Mouse (Mus musculus) intestine, postnatal 0 days (tissue): ENCODE results near the gene Trio. TPM values are rescaled to one million over a fixed set of nuclear protein-coding genes. Genes with fewer than 3 reads are reported as not detected.

Experiments used
- ATAC-seq: fragments of 200-750 bp; cut with Nextera tagmentation; 2 replicates; pipeline ENCODE4 v1.8.0; 2017; ENCODE audit warnings: mild to moderate bottlenecking, moderate TSS enrichment, moderate library complexity
- H3K27ac ChIP-seq: fragments of 300-500 bp; sonication (generic); 2 replicates; pipeline ENCODE4 v1.5.1; 2014; ENCODE audit warnings: mild to moderate bottlenecking, low read depth, low read length, moderate library complexity
- H3K27me3 ChIP-seq: fragments of 300-500 bp; sonication (generic); replicated peaks from 2 replicates; pipeline ENCODE4 v1.6.1; 2014; ENCODE audit warnings: low read length, mixed read lengths; ENCODE audit not compliant: control insufficient read depth, insufficient read depth
- H3K36me3 ChIP-seq: fragments of 300-500 bp; sonication (generic); 2 replicates; pipeline ENCODE4 v1.6.1; 2014; ENCODE audit warnings: mild to moderate bottlenecking, moderate library complexity; ENCODE audit not compliant: control insufficient read depth, insufficient read depth
- H3K4me1 ChIP-seq: fragments of 300-500 bp; sonication (generic); replicated peaks from 2 replicates; pipeline ENCODE4 v1.6.1; 2014; ENCODE audit warnings: antibody characterized with exemption, low read length, mixed read lengths; ENCODE audit not compliant: control insufficient read depth, insufficient read depth
- H3K4me2 ChIP-seq: fragments of 300-500 bp; sonication (generic); replicated peaks from 2 replicates; pipeline ENCODE4 v1.6.1; 2014; ENCODE audit warnings: low read depth, mild to moderate bottlenecking, moderate library complexity
- H3K4me3 ChIP-seq: fragments of 300-500 bp; sonication (generic); 2 replicates; pipeline ENCODE4 v1.5.1; 2014; ENCODE audit warnings: low read depth, low read length
- H3K9ac ChIP-seq: fragments of 300-500 bp; sonication (generic); 2 replicates; pipeline ENCODE4 v1.6.1; 2014; ENCODE audit warnings: mild to moderate bottlenecking, low read depth, low read length
- H3K9me3 ChIP-seq: fragments of 300-500 bp; sonication (generic); 2 replicates; pipeline ENCODE4 v1.6.1; 2016; ENCODE audit warnings: mixed run types; ENCODE audit not compliant: control insufficient read depth
- CTCF ChIP-seq: sonication (generic); IDR thresholded peaks from 2 replicates; pipeline ENCODE4 v1.5.1; 2016; ENCODE audit warnings: low read depth, mild to moderate bottlenecking, control low read depth, antibody characterized with exemption, moderate library complexity
- WGBS: fragments of 180-500 bp; shearing (Covaris S2); extraction: QIAGEN DNeasy Blood & Tissue Kit; methylation state at CpG from one replicate; pipeline ENCODE4 v1.1.7; 2014; 5-methylcytosine and 5-hydroxymethylcytosine counted together
- polyA plus RNA-seq: library from polyadenylated mRNA; unstranded; fragments of >200 nt; fragmentation: Nextera tagmentation; extraction: Ambion mirVana; gene quantifications from 2 replicates; pipeline ENCODE4 v1.2.1, GENCODE M21; 2015

The Trio gene
- polyA plus RNA-seq, 1 experiment from 2014 or later = 10.0 TPM

DNA sequence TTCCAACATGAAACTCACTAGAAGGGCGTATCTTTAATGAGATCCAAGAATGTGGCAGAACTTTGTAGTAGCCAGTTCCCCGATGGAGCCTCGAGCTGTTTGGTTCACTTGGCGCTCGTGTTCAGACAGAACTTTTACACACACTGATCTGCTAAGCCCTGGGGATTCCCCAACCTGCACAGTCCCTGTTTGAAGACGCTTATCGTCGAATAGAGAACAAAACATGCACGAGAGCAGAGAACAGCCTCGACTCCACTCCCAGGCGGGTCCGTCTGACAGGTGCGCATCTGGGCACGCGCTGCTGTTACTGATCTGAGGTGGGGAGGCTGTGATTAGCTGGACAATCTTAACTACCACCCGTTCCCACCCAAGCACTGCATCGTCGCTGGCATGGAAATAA, 98.7 kb downstream of the Trio start:
- Histone ChIP-seq H3K27me3 (no peaks in the 10 kb centered on the region), H3K36me3 (no peaks in the 10 kb centered on the region), H3K4me3 (no peak overlapping the region), H3K4me2 (no peak overlapping the region), H3K4me1 (peaks cover 10% of the 10 kb centered on the region; the same call in 1 of the 2 replicates), H3K27ac (no peak overlapping the region), H3K9me3 (no peaks in the 10 kb centered on the region), H3K9ac (no peak overlapping the region)
- ATAC-seq = no peak
- no peak for TF ChIP-seq CTCF
- 34% methylated on average over 18 of the region's 18 CpGs for WGBS

DNA sequence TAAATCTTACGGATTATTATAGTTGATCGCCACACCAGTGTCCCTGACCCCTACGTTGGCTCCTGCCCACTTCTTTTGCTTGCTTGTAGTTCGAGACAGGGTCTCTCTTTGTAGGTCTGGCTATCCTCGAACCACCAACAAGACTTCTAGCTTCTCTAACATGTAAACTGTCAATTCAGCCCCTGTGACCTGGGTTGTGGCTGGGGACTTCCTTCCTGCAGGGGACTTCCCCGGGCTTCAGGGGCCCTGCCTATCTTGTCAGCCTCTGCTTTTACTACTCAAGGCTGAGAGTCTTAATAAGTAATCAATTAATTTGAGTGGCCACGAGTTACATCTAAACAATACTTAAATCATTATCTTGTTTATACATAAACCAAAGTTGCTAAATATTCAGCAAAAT, 99.2 kb downstream of the Trio start:
- Histone ChIP-seq H3K4me2 (no peak overlapping the region; the same call in 1 of the 2 replicates), H3K36me3 (no peaks in the 10 kb centered on the region), H3K27me3 (no peaks in the 10 kb centered on the region), H3K9me3 (no peaks in the 10 kb centered on the region), H3K27ac (no peak overlapping the region), H3K4me3 (no peak overlapping the region), H3K4me1 (peaks cover 10% of the 10 kb centered on the region; the same call in 1 of the 2 replicates), H3K9ac (no peak overlapping the region)
- WGBS = 52% methylated on average over 7 of the region's 7 CpGs
- no peak for TF ChIP-seq CTCF
- no peak for ATAC-seq

DNA sequence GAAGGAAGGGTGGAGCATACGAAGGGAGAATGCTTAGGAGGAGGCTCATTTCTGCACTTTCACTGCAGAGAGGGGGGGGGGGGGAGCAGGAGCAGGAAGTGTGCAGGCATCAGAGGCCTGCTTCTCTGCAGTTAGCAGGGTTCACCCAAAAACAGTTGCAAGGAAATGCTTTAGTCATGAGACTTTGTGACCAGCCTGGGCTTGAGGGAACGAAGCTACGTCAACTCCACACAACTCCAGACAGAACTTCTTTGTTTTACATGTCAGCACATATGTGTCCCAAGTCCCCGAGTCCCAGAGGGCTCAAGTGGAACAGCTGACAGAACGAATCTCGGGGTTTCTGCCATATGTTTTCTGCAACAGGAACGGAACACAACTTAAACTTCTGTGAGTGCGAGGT, 99.8 kb downstream of the Trio start:
- Histone ChIP-seq H3K27me3 (no peaks in the 10 kb centered on the region), H3K4me2 (no peak overlapping the region; the same call in 1 of the 2 replicates), H3K9ac (no peak overlapping the region), H3K4me3 (no peak overlapping the region), H3K4me1 (peaks cover 10% of the 10 kb centered on the region; the same call in 1 of the 2 replicates), H3K36me3 (no peaks in the 10 kb centered on the region), H3K9me3 (no peaks in the 10 kb centered on the region), H3K27ac (no peak overlapping the region)
- 55% methylated on average over 8 of the region's 8 CpGs for WGBS
- no peak for ATAC-seq
- TF ChIP-seq CTCF = no peak

DNA sequence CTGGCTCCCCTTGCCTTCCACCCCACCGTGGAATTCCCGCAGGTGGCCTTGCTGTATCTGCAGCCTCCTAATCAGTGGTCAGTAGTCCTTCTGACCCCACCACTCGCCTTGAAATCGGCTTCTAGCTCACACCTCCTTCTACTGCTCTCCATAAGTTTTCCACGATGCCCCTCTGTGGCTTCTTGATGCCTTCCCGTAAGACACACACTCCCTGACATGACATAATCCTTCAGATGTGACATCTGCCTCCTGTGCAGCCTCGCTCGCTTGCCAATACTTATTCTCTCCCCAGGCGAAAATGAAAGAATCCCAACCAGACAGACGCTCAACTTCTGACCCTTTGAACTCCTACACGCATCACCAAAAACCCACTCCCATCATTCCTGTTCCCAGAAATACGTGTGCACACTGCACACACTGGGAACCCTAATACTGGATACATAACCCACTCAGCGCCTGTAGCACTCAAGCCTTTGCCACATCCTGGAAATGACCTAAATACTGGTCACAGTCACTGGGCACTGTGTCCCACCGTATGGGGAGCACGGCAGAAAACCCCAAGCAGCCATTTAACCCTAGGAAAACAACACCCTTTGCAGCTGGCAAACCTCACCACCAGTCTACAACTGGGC, 100.5 kb downstream of the Trio start:
- TF ChIP-seq CTCF = no peak
- Histone ChIP-seq H3K36me3 (no peaks in the 10 kb centered on the region), H3K4me2 (no peak overlapping the region), H3K27ac (no peak overlapping the region), H3K27me3 (no peaks in the 10 kb centered on the region), H3K4me3 (no peak overlapping the region), H3K9ac (no peak overlapping the region), H3K9me3 (no peaks in the 10 kb centered on the region), H3K4me1 (peaks cover 10% of the 10 kb centered on the region; the same call in 1 of the 2 replicates)
- WGBS = 56% methylated on average over 15 of the region's 15 CpGs
- no peak for ATAC-seq

GRCm38 (mm10) chr15:27923987-27924341, 101.7 kb downstream of the Trio start:
- ATAC-seq = peak; percentile 40
- peaks cover 10% of the 10 kb centered on the region; the same call in 1 of the 2 replicates for H3K4me1 ChIP-seq
- H3K4me3 ChIP-seq = peak overlapping the region; percentile 21; the same call in 1 of the 2 replicates
- peak overlapping the region; percentile 63 for H3K4me2 ChIP-seq
- H3K36me3 ChIP-seq = no peaks in the 10 kb centered on the region
- 15% methylated on average over 5 of the region's 5 CpGs for whole genome bisulfite sequencing
- H3K9me3 ChIP-seq = no peaks in the 10 kb centered on the region
- H3K27ac ChIP-seq = no peak overlapping the region
- no peak for TF ChIP-seq CTCF
- H3K27me3 ChIP-seq = no peaks in the 10 kb centered on the region
- H3K9ac ChIP-seq = no peak overlapping the region

DNA sequence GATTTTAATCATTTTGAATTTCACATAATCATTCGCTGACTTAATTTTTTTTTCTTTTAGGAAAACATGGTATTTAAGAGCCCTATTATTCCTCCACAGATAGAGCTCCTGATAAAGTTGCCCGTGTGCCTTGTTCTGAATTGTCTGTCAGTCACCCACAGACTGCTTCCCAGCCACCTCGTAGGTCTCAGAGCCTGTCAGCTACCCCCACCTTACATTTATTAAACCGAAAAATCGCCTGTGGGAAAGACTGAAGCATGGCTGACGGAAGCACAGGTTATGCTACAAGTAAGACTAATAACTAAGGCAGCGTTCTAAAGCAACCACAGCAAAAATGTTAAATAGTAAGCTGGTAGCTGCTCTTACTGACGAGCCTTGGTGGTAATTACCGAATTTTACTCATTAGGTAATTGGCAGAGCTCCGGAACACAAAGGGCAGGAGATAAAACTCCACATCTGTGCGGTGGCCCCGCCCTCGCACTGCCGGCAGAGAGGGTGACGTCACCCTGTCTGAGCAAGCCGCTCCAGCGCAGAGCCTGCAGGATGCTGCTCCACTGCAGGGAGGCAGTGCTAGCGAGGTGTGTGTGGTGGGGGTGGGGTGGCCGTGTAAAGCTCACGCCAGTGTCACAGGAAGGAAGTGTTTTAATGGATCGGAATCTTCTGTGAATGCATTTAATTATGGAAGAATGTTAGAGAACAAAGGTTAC, 102.2 kb downstream of the Trio start:
- ATAC-seq = peak; percentile 91
- peak; percentile 60 for TF ChIP-seq CTCF
- 8% methylated on average over 21 of the region's 21 CpGs for whole genome bisulfite sequencing
- Histone ChIP-seq H3K4me1 (peaks cover 10% of the 10 kb centered on the region; the same call in 1 of the 2 replicates), H3K36me3 (no peaks in the 10 kb centered on the region), H3K9me3 (no peaks in the 10 kb centered on the region), H3K4me2 (peak overlapping the region; percentile 63), H3K9ac (no peak overlapping the region), H3K27ac (no peak overlapping the region), H3K27me3 (no peaks in the 10 kb centered on the region), H3K4me3 (peak overlapping the region; percentile 21)
